Mouse (Mus musculus) limb, embryonic 11.5 days (tissue): ENCODE measurements around the gene Sag. TPM values are rescaled to one million over a fixed set of nuclear protein-coding genes. Genes with fewer than 3 reads are reported as not detected.

ENCODE experiments used
- ATAC-seq: fragments of 200-750 bp; cut with Nextera tagmentation; 2 replicates; pipeline ENCODE4 v1.8.0; 2017; ENCODE audit warnings: low read depth; ENCODE audit not compliant: insufficient number of reproducible peaks, low FRiP score, low TSS enrichment
- DNase-seq: peaks from one replicate; pipeline ENCODE4 v3.0.0-alpha.2; 2015; ENCODE audit warnings: low spot score
- H3K27ac ChIP-seq: fragments of 300-500 bp; sonication (generic); replicated peaks from 2 replicates; pipeline ENCODE4 v1.5.1; 2014; ENCODE audit warnings: low read depth, mild to moderate bottlenecking, low read length
- H3K27me3 ChIP-seq: fragments of 300-500 bp; sonication (generic); 2 replicates; pipeline ENCODE4 v1.6.1; 2014; ENCODE audit warnings: mild to moderate bottlenecking, low read length, mixed read lengths; ENCODE audit not compliant: control insufficient read depth, insufficient read depth
- H3K36me3 ChIP-seq: fragments of 300-500 bp; sonication (generic); 2 replicates; pipeline ENCODE4 v1.6.1; 2014; ENCODE audit warnings: mild to moderate bottlenecking, low read length, moderate library complexity, mixed read lengths; ENCODE audit not compliant: control insufficient read depth, insufficient read depth
- H3K4me1 ChIP-seq: fragments of 300-500 bp; sonication (generic); 2 replicates; pipeline ENCODE4 v1.6.1; 2014; ENCODE audit warnings: low read length, mixed read lengths; ENCODE audit not compliant: control insufficient read depth, insufficient read depth
- H3K4me2 ChIP-seq: fragments of 300-500 bp; sonication (generic); 2 replicates; pipeline ENCODE4 v1.6.1; 2014; ENCODE audit warnings: low read depth, mild to moderate bottlenecking, moderate library complexity; ENCODE audit not compliant: severe bottlenecking
- H3K4me3 ChIP-seq: fragments of 300-500 bp; sonication (generic); 2 replicates; pipeline ENCODE4 v1.5.1; 2014; ENCODE audit warnings: low read depth, low read length
- H3K9ac ChIP-seq: fragments of 300-500 bp; sonication (generic); 2 replicates; pipeline ENCODE4 v1.6.1; 2014; ENCODE audit warnings: mild to moderate bottlenecking, low read length
- H3K9me3 ChIP-seq: fragments of 300-500 bp; sonication (generic); 2 replicates; pipeline ENCODE4 v1.6.1; 2016; ENCODE audit warnings: low read length; ENCODE audit not compliant: control insufficient read depth
- WGBS: fragments of 180-500 bp; shearing (Covaris S2); extraction: QIAGEN DNeasy Blood & Tissue Kit; methylation state at CpG from one replicate; pipeline ENCODE4 v1.1.7; 2014; 5-methylcytosine and 5-hydroxymethylcytosine counted together
- polyA plus RNA-seq: library from polyadenylated mRNA; unstranded; fragments of >200 nt; fragmentation: Nextera tagmentation; extraction: Ambion mirVana; gene quantifications from 2 replicates; pipeline ENCODE4 v1.2.1, GENCODE M21; 2014

The Sag gene
- polyA plus RNA-seq, 1 experiment from 2014 or later: 2.3 TPM

- H3K4me3 ChIP-seq: no peak overlapping the region
- no peak overlapping the region for H3K27ac ChIP-seq
- H3K4me2 ChIP-seq: no peak overlapping the region
- H3K4me1 ChIP-seq: peaks cover 2% of the 10 kb centered on the region; the same call in 1 of the 2 replicates
- DNase-seq (no peak), ATAC-seq (no peak)
- no peak overlapping the region for H3K9ac ChIP-seq
- no peaks in the 10 kb centered on the region for H3K36me3 ChIP-seq
- H3K9me3 ChIP-seq: no peaks in the 10 kb centered on the region
- H3K27me3 ChIP-seq: no peaks in the 10 kb centered on the region
These were observed 61.4 kb downstream of the Sag start for GRCm38 (mm10) chr1:87864889-87865288.

GRCm38 (mm10) chr1:87866672-87867071, 63.2 kb downstream of the Sag start:
- Histone ChIP-seq H3K9me3 (no peaks in the 10 kb centered on the region), H3K4me3 (no peak overlapping the region), H3K27ac (no peak overlapping the region), H3K9ac (no peak overlapping the region), H3K4me1 (peaks cover 4% of the 10 kb centered on the region; the same call in 1 of the 2 replicates), H3K4me2 (no peak overlapping the region), H3K27me3 (no peaks in the 10 kb centered on the region), H3K36me3 (no peaks in the 10 kb centered on the region)
- ATAC-seq (no peak), DNase-seq (no peak)
- WGBS: 95% methylated on average over 1 of the region's 1 CpGs

DNA sequence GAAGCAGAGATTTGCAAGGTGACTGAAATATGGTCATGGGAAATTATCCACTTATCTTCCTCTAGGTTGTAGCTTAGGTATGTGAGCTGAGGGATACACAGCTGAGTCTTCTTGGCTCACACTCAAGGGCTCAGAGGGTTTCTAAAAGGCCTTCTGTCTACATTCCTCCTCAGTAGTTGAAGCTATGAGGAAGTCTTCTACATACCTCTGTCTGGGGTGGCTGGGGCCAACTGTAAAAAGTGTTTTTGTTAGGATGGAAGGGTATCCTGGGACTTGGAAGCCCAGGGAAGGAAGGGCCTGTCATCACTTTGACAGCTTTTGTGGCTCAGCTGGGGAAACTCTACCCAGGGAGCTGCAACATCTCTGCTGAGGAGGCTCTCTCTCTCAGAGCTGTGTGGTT, 68.1 kb downstream of the Sag start:
- Histone ChIP-seq H3K27ac (no peak overlapping the region), H3K9me3 (no peaks in the 10 kb centered on the region), H3K4me1 (peaks cover 2% of the 10 kb centered on the region; the same call in 1 of the 2 replicates), H3K4me3 (no peak overlapping the region), H3K27me3 (no peaks in the 10 kb centered on the region), H3K4me2 (no peak overlapping the region), H3K36me3 (no peaks in the 10 kb centered on the region), H3K9ac (no peak overlapping the region)
- DNase-seq (no peak), ATAC-seq (no peak)

DNA sequence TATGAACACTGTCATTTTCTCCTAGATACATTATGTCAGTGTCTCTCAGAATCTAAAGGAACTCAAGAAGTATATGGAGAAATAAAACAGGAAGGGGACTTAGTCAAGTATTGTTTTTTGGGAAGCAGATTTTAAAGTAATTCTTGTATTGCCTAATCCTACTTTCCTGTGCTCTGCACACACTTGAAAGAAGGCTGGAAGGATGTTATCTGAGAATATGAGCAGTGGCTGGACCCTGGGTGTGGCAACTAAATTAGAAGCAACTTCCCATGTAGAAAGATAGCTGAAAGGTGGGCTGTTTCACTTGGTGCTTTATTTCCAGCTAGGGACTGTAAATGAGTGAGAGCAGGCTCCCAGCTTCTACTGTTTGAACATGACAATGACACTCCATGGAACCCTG, 69.6 kb downstream of the Sag start:
- ATAC-seq: no peak
- Histone ChIP-seq H3K9me3 (no peaks in the 10 kb centered on the region), H3K9ac (no peak overlapping the region), H3K4me1 (peaks cover 2% of the 10 kb centered on the region; the same call in 1 of the 2 replicates), H3K36me3 (no peaks in the 10 kb centered on the region), H3K27me3 (no peaks in the 10 kb centered on the region), H3K4me3 (no peak overlapping the region), H3K4me2 (no peak overlapping the region), H3K27ac (no peak overlapping the region)
- DNase-seq: no peak

GRCm38 (mm10) chr1:87876065-87876464, 72.6 kb downstream of the Sag start:
- ATAC-seq: no peak
- 89% methylated on average over 1 of the region's 1 CpGs for WGBS

GRCm38 (mm10) chr1:87877552-87878283, 74.2 kb downstream of the Sag start:
- no peak overlapping the region for H3K27ac ChIP-seq
- 87% methylated on average over 9 of the region's 9 CpGs for WGBS
- no peak overlapping the region for H3K4me3 ChIP-seq
- DNase-seq (no peak), ATAC-seq (no peak)
- H3K27me3 ChIP-seq: no peaks in the 10 kb centered on the region
- H3K9ac ChIP-seq: no peak overlapping the region
- no peaks in the 10 kb centered on the region for H3K9me3 ChIP-seq
- H3K4me1 ChIP-seq: no peaks in the 10 kb centered on the region; the same call in 1 of the 2 replicates
- no peaks in the 10 kb centered on the region for H3K36me3 ChIP-seq
- no peak overlapping the region for H3K4me2 ChIP-seq

More at GRCm38 (mm10) chr1:87876065-87876464, 72.6 kb downstream of the Sag start:
- no peak overlapping the region for H3K4me3 ChIP-seq
- no peaks in the 10 kb centered on the region for H3K27me3 ChIP-seq
- H3K36me3 ChIP-seq: no peaks in the 10 kb centered on the region
- H3K4me2 ChIP-seq: no peak overlapping the region
- H3K27ac ChIP-seq: no peak overlapping the region
- no peak for DNase-seq
- H3K9ac ChIP-seq: no peak overlapping the region
- no peaks in the 10 kb centered on the region; the same call in 1 of the 2 replicates for H3K4me1 ChIP-seq
- H3K9me3 ChIP-seq: no peaks in the 10 kb centered on the region

- H3K27me3 ChIP-seq: no peaks in the 10 kb centered on the region
- no peak overlapping the region for H3K27ac ChIP-seq
- WGBS: 85% methylated on average over 3 of the region's 3 CpGs
- ATAC-seq (no peak), DNase-seq (no peak)
- no peaks in the 10 kb centered on the region; the same call in 1 of the 2 replicates for H3K4me1 ChIP-seq
- H3K9ac ChIP-seq: no peak overlapping the region
- no peak overlapping the region for H3K4me2 ChIP-seq
- no peak overlapping the region for H3K4me3 ChIP-seq
- no peaks in the 10 kb centered on the region for H3K9me3 ChIP-seq
- H3K36me3 ChIP-seq: no peaks in the 10 kb centered on the region
These were observed 75.6 kb downstream of the Sag start for GRCm38 (mm10) chr1:87879034-87879433.

DNA sequence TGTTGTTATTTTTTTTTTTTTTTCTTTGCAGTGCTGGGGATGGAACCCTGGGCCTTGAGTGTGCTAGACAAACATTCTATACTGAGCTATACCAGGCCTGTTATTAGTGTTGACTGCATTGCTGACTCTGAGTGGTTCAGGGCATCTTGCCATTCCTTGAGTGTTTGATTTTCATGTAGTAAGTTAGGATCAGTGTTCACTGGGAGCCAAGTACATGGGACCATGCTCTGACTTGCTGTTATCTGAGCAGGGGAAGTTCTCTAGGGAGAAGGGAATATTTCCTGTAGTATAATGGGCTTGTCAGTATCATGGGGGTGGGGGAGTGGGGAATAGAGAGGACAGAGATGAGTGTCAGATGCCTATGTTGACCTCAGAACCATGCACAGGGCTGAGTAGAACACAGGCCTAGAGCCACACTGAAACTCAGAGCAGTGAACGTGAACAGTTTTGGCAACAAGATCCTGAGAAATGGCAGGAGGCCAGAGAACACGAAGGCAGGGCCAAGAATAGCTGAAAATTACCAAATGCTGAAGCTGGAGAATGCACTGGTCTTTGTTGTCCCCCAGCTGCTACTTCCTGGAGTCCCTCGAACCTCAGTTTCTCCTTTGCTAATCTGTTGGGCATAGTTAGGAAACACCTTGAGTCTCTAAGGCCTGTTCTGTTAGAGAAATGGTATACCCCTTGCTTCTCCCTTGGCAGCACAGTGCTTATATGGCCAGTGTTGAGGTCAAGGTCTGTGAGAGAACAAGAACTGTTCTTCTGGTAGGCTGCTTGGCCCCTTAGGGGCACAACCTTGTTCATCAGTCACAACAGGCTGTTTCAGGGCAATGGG, 76.2 kb downstream of the Sag start:
- no peaks in the 10 kb centered on the region; the same call in 1 of the 2 replicates for H3K4me1 ChIP-seq
- no peaks in the 10 kb centered on the region for H3K9me3 ChIP-seq
- H3K4me3 ChIP-seq: no peak overlapping the region
- no peak overlapping the region for H3K4me2 ChIP-seq
- no peak overlapping the region for H3K27ac ChIP-seq
- no peaks in the 10 kb centered on the region for H3K27me3 ChIP-seq
- ATAC-seq: no peak
- 85% methylated on average over 3 of the region's 3 CpGs for WGBS
- H3K36me3 ChIP-seq: peaks cover 4% of the 10 kb centered on the region; the same call in 1 of the 2 replicates
- H3K9ac ChIP-seq: no peak overlapping the region
- DNase-seq: no peak
